Mouse (Mus musculus) embryo, embryonic 11.5 days (tissue): ENCODE results near the gene Tango6.
A peak's percentile ranks its signal among the peaks of the same experiment; 100 is the strongest.
"Not testable (repeated sequence)": the region's sequence is repeated elsewhere in the genome, so short reads cannot be mapped to it uniquely, and the experiment has no call there.

Experiments
- DNase-seq: peaks from one replicate; pipeline ENCODE4 v3.0.0-alpha.2; 2012; ENCODE audit warnings: low read depth, low spot score

The Tango6 gene

DNA sequence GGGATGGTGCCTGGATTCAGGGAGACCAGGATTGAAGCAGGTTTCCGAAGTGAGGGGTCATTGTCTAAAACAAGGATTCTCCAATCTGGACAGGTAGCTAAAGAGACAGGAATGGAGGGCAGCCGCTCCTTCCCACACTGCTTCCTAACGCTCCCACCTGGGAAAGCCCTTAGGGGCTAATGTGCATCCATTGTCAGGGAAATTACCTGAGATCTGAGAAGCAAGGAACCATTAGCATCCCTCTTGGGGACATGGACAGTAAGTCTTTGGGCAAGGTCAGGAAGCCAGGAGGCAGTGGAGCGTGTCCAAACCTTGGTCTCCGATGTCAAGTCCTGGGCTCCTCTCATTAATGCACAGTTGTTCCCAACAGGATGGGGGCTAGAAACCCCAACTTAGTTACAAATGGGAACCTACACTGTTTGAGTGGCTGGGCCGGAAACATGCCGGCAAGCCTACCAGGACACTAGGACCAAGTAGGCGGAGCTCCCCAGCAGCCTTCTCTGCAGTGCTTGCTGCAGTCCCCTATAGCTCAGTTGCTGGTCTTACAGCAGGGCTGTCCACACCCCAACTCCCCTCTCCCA, 189.7 kb downstream of the Tango6 start:
- DNase-seq: no peak

DNA sequence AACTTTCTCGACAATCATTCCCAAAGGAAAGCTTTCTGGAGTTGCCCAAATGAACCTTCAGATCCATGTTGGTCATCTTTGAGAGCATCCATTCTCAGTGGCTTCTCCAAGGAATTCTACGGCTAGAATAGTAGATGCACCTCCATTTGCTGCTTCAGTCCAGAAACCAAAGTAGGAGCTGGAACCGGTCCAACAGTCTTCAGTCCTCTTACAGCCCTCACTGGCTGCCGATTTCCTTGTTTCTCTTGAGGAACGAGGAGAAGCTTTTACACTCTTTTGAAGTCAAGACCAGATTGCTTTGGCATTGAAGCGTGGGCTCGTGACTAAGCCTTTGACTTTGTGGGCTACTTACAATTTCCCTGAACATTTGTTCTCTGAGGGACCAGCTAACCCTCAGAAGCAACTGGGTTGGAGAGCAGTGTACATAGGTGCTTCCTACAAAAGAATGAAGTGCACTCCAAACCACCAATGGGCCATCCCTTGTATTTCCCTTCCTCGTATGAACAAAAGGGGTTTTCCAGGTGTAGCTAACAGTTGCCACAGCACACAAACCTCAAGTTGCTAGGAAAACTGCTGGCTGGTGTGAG, 197.3 kb downstream of the Tango6 start:
- no peak for DNase-seq

DNA sequence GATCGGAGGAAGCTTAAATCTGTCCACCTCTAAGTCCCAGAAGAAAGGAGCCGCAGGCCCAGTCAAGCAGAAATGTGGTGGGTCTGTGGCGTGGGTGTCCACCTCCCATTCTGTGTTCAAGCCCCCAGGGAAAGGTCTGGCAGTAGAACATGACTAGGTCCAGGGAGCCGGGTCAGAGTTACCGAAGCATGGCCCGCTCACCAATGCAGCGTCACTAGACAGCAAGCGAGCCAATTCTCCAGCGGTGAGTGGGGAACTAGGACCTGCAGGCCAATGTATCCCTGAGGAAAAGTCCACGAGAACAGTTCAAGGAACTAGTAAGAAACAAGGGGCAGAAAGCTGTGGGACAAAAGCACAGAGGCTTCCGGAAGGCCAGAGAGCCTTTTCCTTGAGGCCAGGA, 201.2 kb downstream of the Tango6 start:
- DNase-seq: not testable (repeated sequence)

DNA sequence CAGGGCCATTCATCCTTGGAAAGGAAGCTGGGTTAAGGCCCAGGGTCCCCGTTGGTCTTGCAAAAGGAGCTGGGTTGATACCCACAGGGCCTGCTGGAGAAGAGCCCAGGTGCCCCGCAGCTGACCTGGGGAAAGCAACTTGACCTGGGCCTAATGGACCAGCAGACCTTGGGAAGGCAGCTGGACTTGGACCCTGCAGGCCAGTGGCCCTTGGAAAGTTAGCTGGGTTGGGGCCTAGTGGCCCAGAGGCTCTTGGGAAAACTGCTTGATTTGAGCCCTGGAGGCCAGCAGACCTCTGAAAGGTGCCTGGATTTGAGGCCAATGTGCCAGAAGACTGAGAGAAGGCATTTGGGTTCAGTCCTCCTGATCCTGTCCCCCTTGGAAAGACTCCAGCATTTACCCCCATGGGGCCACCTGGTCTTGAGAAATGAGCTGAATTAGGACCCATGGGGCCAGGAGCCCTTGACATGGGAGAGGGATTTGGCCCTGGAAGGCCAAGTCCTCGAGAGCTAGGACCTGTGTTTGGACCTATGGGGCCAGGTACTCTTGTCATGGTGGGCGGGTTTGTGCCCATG, 202.0 kb downstream of the Tango6 start:
- DNase-seq: not testable (repeated sequence)

DNA sequence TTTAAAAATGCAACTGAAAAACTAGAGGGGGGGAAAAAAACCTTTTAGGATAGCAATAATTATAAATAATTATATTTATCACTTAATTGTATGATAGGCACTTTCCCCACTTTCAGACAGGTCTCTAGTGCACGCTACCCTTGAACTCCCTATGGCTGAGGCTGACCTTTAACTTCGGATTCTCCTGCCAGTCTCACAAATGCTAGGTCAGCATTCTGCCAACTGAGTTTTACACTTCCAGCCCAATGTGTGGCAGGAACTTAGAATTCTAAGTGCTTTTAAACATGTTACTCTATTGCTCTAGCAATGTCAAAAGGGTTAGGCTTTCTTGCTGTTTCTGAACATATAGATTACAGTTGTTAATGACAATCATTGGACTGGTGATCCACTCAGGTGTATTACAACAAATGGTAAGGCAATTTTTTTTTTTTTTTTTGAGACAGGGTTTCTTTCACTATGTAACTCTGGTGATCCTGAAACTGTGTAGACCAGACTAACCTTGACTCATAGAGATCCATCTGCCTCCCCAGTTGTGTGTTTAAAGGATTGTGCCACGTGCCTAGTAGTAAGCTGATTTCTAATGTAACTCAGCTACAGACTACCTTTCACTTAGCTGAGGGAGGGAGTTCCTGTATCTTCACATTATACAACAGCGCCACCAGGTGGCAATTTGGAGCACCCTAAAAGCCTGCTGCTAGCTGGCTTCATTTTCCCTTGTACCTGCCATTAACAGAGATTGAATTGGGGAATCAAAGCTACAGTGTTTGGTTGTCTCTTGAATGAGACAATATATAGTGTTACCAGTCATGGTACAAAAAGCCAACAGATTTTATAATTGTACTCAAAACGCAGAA, 204.7 kb downstream of the Tango6 start:
- DNase-seq: peak; percentile 73

DNA sequence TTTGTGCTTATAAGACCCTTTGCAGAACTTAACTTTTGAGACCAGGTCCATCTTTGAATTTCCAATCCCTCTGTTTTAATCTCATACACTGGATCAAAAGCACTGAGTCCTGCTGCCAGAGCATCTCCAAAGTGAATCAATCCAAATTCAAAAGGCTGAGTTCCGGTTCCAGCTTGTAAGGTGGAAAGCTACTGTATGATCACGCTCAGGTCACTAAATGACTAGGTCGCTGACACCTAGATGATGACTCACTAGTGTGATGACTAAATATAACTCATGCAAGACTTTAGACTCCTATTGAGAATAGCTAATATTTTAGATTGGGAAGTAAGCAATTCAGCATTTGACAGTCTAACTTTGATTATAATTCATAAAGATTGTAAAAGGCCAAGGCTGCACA, 205.9 kb downstream of the Tango6 start:
- DNase-seq: no peak

DNA sequence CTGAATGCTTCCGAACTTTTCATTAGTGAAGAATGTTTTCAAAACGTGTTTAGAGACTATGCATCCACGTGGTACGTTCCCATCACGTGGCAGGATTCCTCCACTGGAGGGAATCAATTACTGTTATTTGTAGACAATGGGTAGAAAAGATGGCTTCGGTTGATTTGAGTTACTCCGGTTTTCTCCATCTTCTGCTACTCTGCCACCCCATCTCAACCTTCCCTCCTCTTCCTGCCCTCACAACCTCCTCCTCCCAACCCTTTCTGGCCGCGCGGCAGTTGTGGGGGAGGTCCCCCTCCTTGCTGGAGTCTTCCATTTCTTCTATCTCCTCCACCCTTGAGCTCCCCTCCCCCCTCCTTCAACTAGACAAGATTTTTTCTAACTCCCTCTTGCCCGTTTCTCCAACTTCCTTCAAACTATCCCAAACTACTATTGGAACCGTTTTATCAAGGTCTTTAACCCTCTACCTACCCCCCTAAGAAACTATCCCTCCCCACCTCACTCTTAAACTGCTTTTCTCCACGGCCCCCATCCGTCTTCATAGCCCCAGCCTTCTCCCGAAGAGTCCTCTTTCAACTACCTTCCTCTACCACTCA, 209.4 kb downstream of the Tango6 start:
- DNase-seq: no peak

DNA sequence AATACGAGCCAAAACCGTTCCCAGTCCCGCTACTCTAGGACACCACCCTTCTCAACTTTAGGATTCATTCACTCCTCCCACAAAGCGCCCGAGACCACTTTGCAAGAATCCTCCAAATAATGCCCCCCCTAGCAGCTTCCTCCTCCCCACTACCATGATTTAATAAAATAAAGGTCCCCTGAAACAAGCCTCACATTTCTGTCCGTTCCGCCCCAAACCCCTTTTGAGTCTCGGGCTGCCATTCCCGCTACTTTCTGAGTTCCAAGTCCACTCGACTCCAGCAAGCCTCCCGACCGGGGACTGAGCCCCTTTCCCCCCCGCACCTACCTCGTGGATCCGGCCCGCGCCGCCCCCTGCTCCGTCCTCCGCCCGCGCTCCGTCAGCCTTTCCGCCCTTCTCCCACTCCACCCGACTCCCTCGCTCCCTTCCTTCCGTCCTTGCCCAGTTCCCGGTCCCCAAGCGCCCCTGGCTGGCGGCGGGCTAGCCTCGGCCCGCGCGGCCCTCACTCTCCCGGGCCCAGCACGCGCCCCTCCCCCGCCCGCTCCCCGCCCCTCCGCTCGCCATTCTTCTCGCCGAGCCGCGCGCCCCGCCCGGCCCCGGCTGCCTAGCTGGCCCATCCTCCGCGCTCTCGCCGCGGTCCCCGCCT, 210.1 kb downstream of the Tango6 start:
- DNase-seq: no peak

DNA sequence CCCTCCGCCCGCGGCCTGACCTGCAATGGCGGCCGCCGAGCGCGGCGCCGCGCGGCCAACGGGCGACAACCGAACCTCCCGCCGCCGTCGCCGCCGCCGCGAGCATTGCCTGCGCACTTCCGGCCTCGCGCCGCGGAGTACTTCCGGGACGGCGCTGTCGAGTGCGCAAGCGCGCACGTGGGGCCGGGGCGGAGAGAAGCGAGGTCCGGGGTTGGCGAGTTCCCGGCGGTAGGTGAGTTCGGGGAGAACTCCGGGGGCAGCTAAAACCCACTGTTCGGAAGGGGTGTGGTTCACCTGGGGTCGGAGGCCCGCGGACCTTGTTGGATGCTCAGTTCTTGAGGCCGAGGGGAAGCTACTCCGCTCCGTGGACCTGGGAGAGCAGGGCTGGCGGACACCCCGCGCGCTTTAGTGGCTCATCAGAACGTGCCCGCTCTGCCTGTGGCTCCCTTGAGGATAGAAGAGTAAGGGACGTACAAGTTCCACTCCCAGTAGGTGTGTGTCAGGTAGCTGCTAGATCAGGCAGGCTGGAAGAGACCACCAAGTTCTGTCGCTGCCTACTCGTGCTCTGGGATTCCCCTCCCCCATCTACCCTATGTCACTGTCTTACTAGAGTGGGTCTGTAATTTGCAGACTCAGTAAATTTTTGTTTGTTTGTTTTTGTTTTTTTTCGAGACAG, 210.8 kb downstream of the Tango6 start, which contains the start of gene Utp4:
TSS of gene Utp4 (plus strand) at position 156 of the 676 bp plus-strand sequence.
- DNase-seq: peak; percentile 80

DNA sequence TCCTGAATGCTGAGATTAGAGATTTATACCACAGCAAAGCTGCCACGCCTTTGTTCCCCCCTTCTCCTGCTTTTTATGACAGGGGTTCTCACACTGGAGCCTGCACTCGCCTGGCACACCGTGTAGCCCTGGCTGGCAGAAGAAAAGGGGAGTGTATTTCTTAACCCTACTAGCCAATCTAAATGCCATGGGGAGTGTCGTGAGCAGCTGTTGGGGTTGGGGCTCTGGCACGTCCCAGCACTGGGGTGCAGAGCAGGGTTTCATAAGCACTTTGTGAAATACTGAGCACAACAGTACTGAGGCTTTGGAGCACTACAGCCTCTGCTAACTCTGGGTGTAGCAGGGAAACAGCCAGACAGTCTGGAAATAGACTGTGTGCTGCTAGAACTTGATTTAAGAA, 216.6 kb downstream of the Tango6 start:
- DNase-seq: no peak
